Mouse (Mus musculus) midbrain, embryonic 14.5 days (tissue): ENCODE results near the gene E030018B13Rik. TPM values are rescaled to one million over a fixed set of nuclear protein-coding genes. Genes with fewer than 3 reads are reported as not detected.

ENCODE experiments used
- ATAC-seq: fragments of 200-750 bp; cut with Nextera tagmentation; 2 replicates; pipeline ENCODE4 v1.8.0; 2017; ENCODE audit warnings: moderate number of reproducible peaks, moderate library complexity; ENCODE audit not compliant: low FRiP score, low TSS enrichment
- DNase-seq: peaks from one replicate; pipeline ENCODE4 v3.0.0-alpha.2; 2015
- H3K27ac ChIP-seq: fragments of 300-500 bp; sonication (generic); replicated peaks from 2 replicates; pipeline ENCODE4 v1.5.1; 2014; ENCODE audit warnings: mild to moderate bottlenecking, low read depth, low read length, moderate library complexity
- H3K27me3 ChIP-seq: fragments of 300-500 bp; sonication (generic); 2 replicates; pipeline ENCODE4 v1.6.1; 2014; ENCODE audit warnings: low read length, control low read depth, mixed read lengths; ENCODE audit not compliant: control insufficient read depth, insufficient read depth
- H3K36me3 ChIP-seq: fragments of 300-500 bp; sonication (generic); 2 replicates; pipeline ENCODE4 v1.6.1; 2014; ENCODE audit warnings: low read length, control low read depth; ENCODE audit not compliant: control insufficient read depth, insufficient read depth
- H3K4me1 ChIP-seq: fragments of 300-500 bp; sonication (generic); 2 replicates; pipeline ENCODE4 v1.6.1; 2014; ENCODE audit warnings: mild to moderate bottlenecking, antibody characterized with exemption, low read length, control low read depth; ENCODE audit not compliant: control insufficient read depth, insufficient read depth
- H3K4me2 ChIP-seq: fragments of 300-500 bp; sonication (generic); 2 replicates; pipeline ENCODE4 v1.6.1; 2014; ENCODE audit warnings: mild to moderate bottlenecking, low read length, moderate library complexity
- H3K4me3 ChIP-seq: fragments of 300-500 bp; sonication (generic); replicated peaks from 2 replicates; pipeline ENCODE4 v1.5.1; 2014; ENCODE audit warnings: low read depth, low read length
- H3K9ac ChIP-seq: fragments of 300-500 bp; sonication (generic); replicated peaks from 2 replicates; pipeline ENCODE4 v1.6.1; 2014; ENCODE audit warnings: mild to moderate bottlenecking, low read length, moderate library complexity
- H3K9me3 ChIP-seq: fragments of 300-500 bp; sonication (generic); 2 replicates; pipeline ENCODE4 v1.6.1; 2016; ENCODE audit warnings: low read length, control low read depth, mixed read lengths; ENCODE audit not compliant: control insufficient read depth
- WGBS: fragments of 180-500 bp; shearing (Covaris S2); extraction: QIAGEN DNeasy Blood & Tissue Kit; methylation state at CpG from one replicate; pipeline ENCODE4 v1.1.7; 2014; 5-methylcytosine and 5-hydroxymethylcytosine counted together
- polyA plus RNA-seq: library from polyadenylated mRNA; unstranded; fragments of >200 nt; fragmentation: Nextera tagmentation; extraction: Ambion mirVana; gene quantifications from 2 replicates; pipeline ENCODE4 v1.2.1, GENCODE M21; 2014

The E030018B13Rik gene
- polyA plus RNA-seq, 1 experiment from 2014 or later, result not detected

- no peaks in the 10 kb centered on the region for H3K27me3 ChIP-seq
- DNase-seq (no peak), ATAC-seq (no peak)
- 81% methylated on average over 3 of the region's 3 CpGs for WGBS
- peaks cover 14% of the 10 kb centered on the region for H3K4me1 ChIP-seq
- H3K4me3 ChIP-seq, result no peak overlapping the region
- no peak overlapping the region for H3K9ac ChIP-seq
- no peak overlapping the region for H3K4me2 ChIP-seq
- no peaks in the 10 kb centered on the region for H3K9me3 ChIP-seq
- H3K36me3 ChIP-seq, result no peaks in the 10 kb centered on the region
- no peak overlapping the region for H3K27ac ChIP-seq
Observed at GRCm38 (mm10) chr7:63926492-63926891, 9.8 kb downstream of the E030018B13Rik start.

- Histone ChIP-seq H3K4me3 (no peak overlapping the region), H3K36me3 (no peaks in the 10 kb centered on the region), H3K27me3 (no peaks in the 10 kb centered on the region), H3K4me2 (no peak overlapping the region), H3K4me1 (peaks cover 14% of the 10 kb centered on the region), H3K9ac (no peak overlapping the region), H3K27ac (no peak overlapping the region), H3K9me3 (no peaks in the 10 kb centered on the region)
- no peak for ATAC-seq
- 96% methylated on average over 6 of the region's 6 CpGs for WGBS
- no peak for DNase-seq
Observed at GRCm38 (mm10) chr7:63927121-63927520, 10.5 kb downstream of the E030018B13Rik start.

GRCm38 (mm10) chr7:63929080-63929479 lies 12.4 kb downstream of the E030018B13Rik start:
- no peak overlapping the region for H3K4me3 ChIP-seq
- ATAC-seq, result no peak
- WGBS, result 90% methylated on average over 4 of the region's 4 CpGs
- no peaks in the 10 kb centered on the region for H3K27me3 ChIP-seq
- H3K9me3 ChIP-seq, result no peaks in the 10 kb centered on the region
- H3K4me2 ChIP-seq, result no peak overlapping the region
- no peak overlapping the region for H3K9ac ChIP-seq
- no peak overlapping the region for H3K27ac ChIP-seq
- no peak for DNase-seq
- no peaks in the 10 kb centered on the region for H3K36me3 ChIP-seq
- peaks cover 14% of the 10 kb centered on the region for H3K4me1 ChIP-seq

GRCm38 (mm10) chr7:63930132-63930531 lies 13.5 kb downstream of the E030018B13Rik start:
- 97% methylated on average over 3 of the region's 3 CpGs for WGBS

GRCm38 (mm10) chr7:63930766-63931165 lies 14.1 kb downstream of the E030018B13Rik start:
- Histone ChIP-seq H3K9ac (no peak overlapping the region), H3K4me2 (no peak overlapping the region), H3K27ac (no peak overlapping the region), H3K4me3 (no peak overlapping the region), H3K36me3 (no peaks in the 10 kb centered on the region), H3K27me3 (no peaks in the 10 kb centered on the region), H3K9me3 (no peaks in the 10 kb centered on the region), H3K4me1 (peaks cover 15% of the 10 kb centered on the region)
- no peak for ATAC-seq
- WGBS, result 89% methylated on average over 5 of the region's 5 CpGs
- DNase-seq, result no peak

More at GRCm38 (mm10) chr7:63930132-63930531, 13.5 kb downstream of the E030018B13Rik start:
- H3K36me3 ChIP-seq, result no peaks in the 10 kb centered on the region
- no peaks in the 10 kb centered on the region for H3K27me3 ChIP-seq
- no peak overlapping the region for H3K9ac ChIP-seq
- no peak for ATAC-seq
- H3K27ac ChIP-seq, result no peak overlapping the region
- H3K4me3 ChIP-seq, result no peak overlapping the region
- DNase-seq, result no peak
- peaks cover 15% of the 10 kb centered on the region for H3K4me1 ChIP-seq
- H3K9me3 ChIP-seq, result no peaks in the 10 kb centered on the region
- H3K4me2 ChIP-seq, result no peak overlapping the region

- H3K4me3 ChIP-seq, result no peak overlapping the region
- H3K4me1 ChIP-seq, result peaks cover 16% of the 10 kb centered on the region
Observed at GRCm38 (mm10) chr7:63932461-63932860, 15.8 kb downstream of the E030018B13Rik start.

GRCm38 (mm10) chr7:63933905-63934304 lies 17.2 kb downstream of the E030018B13Rik start:
- DNase-seq (no peak), ATAC-seq (no peak)
- Histone ChIP-seq H3K9ac (no peak overlapping the region), H3K4me3 (no peak overlapping the region), H3K4me1 (peaks cover 16% of the 10 kb centered on the region), H3K4me2 (no peak overlapping the region), H3K36me3 (no peaks in the 10 kb centered on the region), H3K27ac (no peak overlapping the region), H3K27me3 (no peaks in the 10 kb centered on the region), H3K9me3 (no peaks in the 10 kb centered on the region)
- 81% methylated on average over 6 of the region's 6 CpGs for WGBS

More at GRCm38 (mm10) chr7:63932461-63932860, 15.8 kb downstream of the E030018B13Rik start:
- no peaks in the 10 kb centered on the region for H3K27me3 ChIP-seq
- no peak overlapping the region for H3K9ac ChIP-seq
- H3K4me2 ChIP-seq, result no peak overlapping the region
- no peaks in the 10 kb centered on the region for H3K9me3 ChIP-seq
- DNase-seq (no peak), ATAC-seq (no peak)
- no peaks in the 10 kb centered on the region for H3K36me3 ChIP-seq
- no peak overlapping the region for H3K27ac ChIP-seq
- 94% methylated on average over 3 of the region's 3 CpGs for WGBS

- Histone ChIP-seq H3K4me3 (no peak overlapping the region), H3K9me3 (no peaks in the 10 kb centered on the region), H3K27ac (no peak overlapping the region), H3K9ac (no peak overlapping the region), H3K27me3 (no peaks in the 10 kb centered on the region), H3K4me1 (peaks cover 17% of the 10 kb centered on the region), H3K4me2 (peak overlapping the region; percentile 92), H3K36me3 (no peaks in the 10 kb centered on the region)
- no peak for DNase-seq
- 63% methylated on average over 1 of the region's 1 CpGs for WGBS
- ATAC-seq, result no peak
Observed at GRCm38 (mm10) chr7:63934530-63934929, 17.9 kb downstream of the E030018B13Rik start.

- ATAC-seq (no peak), DNase-seq (no peak)
- Histone ChIP-seq H3K27ac (no peak overlapping the region), H3K4me3 (peak overlapping the region; percentile 97), H3K4me1 (peaks cover 22% of the 10 kb centered on the region), H3K9me3 (no peaks in the 10 kb centered on the region), H3K4me2 (peak overlapping the region; percentile 92), H3K27me3 (no peaks in the 10 kb centered on the region), H3K36me3 (no peaks in the 10 kb centered on the region), H3K9ac (peak overlapping the region; percentile 96; the same call in 1 of the 2 replicates)
- WGBS, result 14% methylated on average over 8 of the region's 8 CpGs
Observed at GRCm38 (mm10) chr7:63935809-63936187, 19.1 kb downstream of the E030018B13Rik start.
